Mouse (Mus musculus) heart, embryonic 13.5 days (tissue): ENCODE measurements around the gene Ms4a10. TPM values are rescaled to one million over a fixed set of nuclear protein-coding genes. Genes with fewer than 3 reads are reported as not detected.

Experiments
- ATAC-seq: fragments of 200-750 bp; cut with Nextera tagmentation; 2 replicates; pipeline ENCODE4 v1.8.0; 2017; ENCODE audit warnings: moderate TSS enrichment; ENCODE audit not compliant: insufficient number of reproducible peaks, low FRiP score, low TSS enrichment; ENCODE audit errors: extremely low read depth
- H3K27ac ChIP-seq: fragments of 300-500 bp; sonication (generic); replicated peaks from 2 replicates; pipeline ENCODE4 v1.5.1; 2015; ENCODE audit warnings: moderate library complexity, mild to moderate bottlenecking, inconsistent platforms
- H3K27me3 ChIP-seq: fragments of 300-500 bp; sonication (generic); replicated peaks from 2 replicates; pipeline ENCODE4 v1.6.1; 2015; ENCODE audit warnings: mild to moderate bottlenecking, inconsistent platforms
- H3K36me3 ChIP-seq: fragments of 300-500 bp; sonication (generic); 2 replicates; pipeline ENCODE4 v1.6.1; 2015; ENCODE audit warnings: mild to moderate bottlenecking, inconsistent platforms
- H3K4me1 ChIP-seq: fragments of 300-500 bp; sonication (generic); 2 replicates; pipeline ENCODE4 v1.6.1; 2015; ENCODE audit warnings: inconsistent platforms
- H3K4me2 ChIP-seq: fragments of 300-500 bp; sonication (generic); 2 replicates; pipeline ENCODE4 v1.6.1; 2015; ENCODE audit warnings: inconsistent platforms, mild to moderate bottlenecking, moderate library complexity
- H3K4me3 ChIP-seq: fragments of 300-500 bp; sonication (generic); 2 replicates; pipeline ENCODE4 v1.5.1; 2015; ENCODE audit warnings: moderate library complexity, mild to moderate bottlenecking, inconsistent platforms
- H3K9ac ChIP-seq: fragments of 300-500 bp; sonication (generic); 2 replicates; pipeline ENCODE4 v1.6.1; 2015; ENCODE audit warnings: inconsistent platforms, mild to moderate bottlenecking, moderate library complexity
- H3K9me3 ChIP-seq: fragments of 300-500 bp; sonication (generic); 2 replicates; pipeline ENCODE4 v1.6.1; 2016; ENCODE audit warnings: inconsistent platforms
- WGBS: fragments of 180-500 bp; shearing (Covaris S2); methylation state at CpG from one replicate; pipeline ENCODE4 v1.1.7; 2015; ENCODE audit warnings: mixed read lengths; 5-methylcytosine and 5-hydroxymethylcytosine counted together
- polyA plus RNA-seq: library from polyadenylated mRNA; unstranded; fragments of >200 nt; fragmentation: Nextera tagmentation; extraction: Ambion mirVana; gene quantifications from 2 replicates; pipeline ENCODE4 v1.2.1, GENCODE M21; 2015

The Ms4a10 gene
- polyA plus RNA-seq, 1 experiment from 2014 or later = 0.15 TPM

- Histone ChIP-seq H3K4me2 (no peak overlapping the region), H3K4me3 (no peak overlapping the region), H3K27me3 (peaks cover 8% of the 10 kb centered on the region), H3K4me1 (peaks cover 34% of the 10 kb centered on the region), H3K9me3 (no peaks in the 10 kb centered on the region), H3K36me3 (peaks cover 23% of the 10 kb centered on the region), H3K27ac (no peak overlapping the region), H3K9ac (no peak overlapping the region)
- ATAC-seq = no peak
- WGBS = 20% methylated on average over 3 of the region's 3 CpGs
These were observed 35.7 kb downstream of the Ms4a10 start for GRCm38 (mm10) chr19:10938771-10939170.

DNA sequence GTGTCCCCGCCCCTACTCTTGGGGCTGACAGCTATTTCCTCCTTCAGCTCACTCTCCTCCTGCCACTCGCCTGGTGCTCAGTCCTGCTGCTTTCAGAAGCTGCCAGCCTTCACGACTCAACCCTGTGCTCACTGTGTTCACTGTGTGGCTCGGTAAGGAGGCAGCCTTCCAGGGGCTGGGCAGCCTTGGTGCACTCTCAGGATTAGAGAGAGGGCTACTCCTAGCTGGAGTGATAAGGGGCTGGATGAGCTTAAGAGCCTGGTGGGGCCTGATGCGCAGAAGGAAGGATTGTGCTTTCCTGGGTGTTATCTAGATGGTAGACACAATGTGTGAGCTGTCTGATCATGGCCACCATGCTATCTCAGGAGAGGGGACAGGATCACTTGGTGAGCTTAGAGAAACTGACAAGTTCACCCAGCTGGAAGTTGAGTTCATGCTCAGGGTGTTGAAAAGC, 37.3 kb downstream of the Ms4a10 start, which contains the start of gene Ptgdr2:
Ptgdr2 (plus strand) TSS at position 51 of the 454 bp plus-strand sequence.
- Histone ChIP-seq H3K36me3 (peaks cover 6% of the 10 kb centered on the region), H3K27ac (no peak within 1 kb of the TSS), H3K27me3 (peaks cover 8% of the 10 kb centered on the region), H3K9me3 (no peaks in the 10 kb centered on the region), H3K4me1 (peaks cover 34% of the 10 kb centered on the region), H3K4me3 (no peak within 1 kb of the TSS), H3K9ac (0 out of 2 replicates have a peak within 1 kb of the TSS, but pooled peaks have one; percentile 1), H3K4me2 (no peak within 1 kb of the TSS)
- WGBS = 10% methylated on average over 5 of the region's 5 CpGs
- ATAC-seq = 0 out of 2 replicates have a peak, but pooled peaks have one; percentile 19

GRCm38 (mm10) chr19:10936077-10936476, 38.4 kb downstream of the Ms4a10 start:
- H3K27me3 ChIP-seq = peaks cover 8% of the 10 kb centered on the region
- H3K9ac ChIP-seq = no peak overlapping the region
- 86% methylated on average over 5 of the region's 5 CpGs for WGBS
- H3K36me3 ChIP-seq = no peaks in the 10 kb centered on the region
- no peak overlapping the region for H3K27ac ChIP-seq
- H3K9me3 ChIP-seq = no peaks in the 10 kb centered on the region
- H3K4me2 ChIP-seq = no peak overlapping the region
- no peak for ATAC-seq
- H3K4me1 ChIP-seq = peaks cover 31% of the 10 kb centered on the region
- H3K4me3 ChIP-seq = no peak overlapping the region

DNA sequence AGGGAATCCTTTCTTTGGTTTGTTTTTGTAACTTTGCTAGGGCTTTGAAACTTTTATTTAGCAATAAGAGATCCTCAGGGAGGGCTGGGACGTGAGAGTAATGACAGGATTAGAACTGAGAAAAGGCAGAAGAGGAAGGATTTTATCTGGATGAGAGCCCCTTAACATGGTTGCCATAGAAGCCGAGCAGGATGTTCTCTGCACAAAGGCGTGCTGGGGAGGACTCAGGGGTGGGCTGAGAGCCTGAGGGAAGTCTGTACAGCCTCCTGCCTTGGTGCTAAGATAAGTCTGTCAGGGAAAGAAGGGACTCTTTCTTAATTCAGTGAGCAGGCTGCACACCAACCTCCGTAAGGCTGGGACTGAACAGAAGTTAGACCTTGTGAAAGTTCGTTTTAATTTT, 39.4 kb downstream of the Ms4a10 start:
- no peaks in the 10 kb centered on the region for H3K9me3 ChIP-seq
- peaks cover 7% of the 10 kb centered on the region for H3K27me3 ChIP-seq
- peak overlapping the region; percentile 37 for H3K9ac ChIP-seq
- peaks cover 20% of the 10 kb centered on the region for H3K4me1 ChIP-seq
- H3K4me2 ChIP-seq = no peak overlapping the region
- no peaks in the 10 kb centered on the region for H3K36me3 ChIP-seq
- WGBS = 25% methylated on average over 5 of the region's 5 CpGs
- H3K27ac ChIP-seq = peak overlapping the region; percentile 48
- H3K4me3 ChIP-seq = no peak overlapping the region
- no peak for ATAC-seq

GRCm38 (mm10) chr19:10930641-10931040, 43.8 kb downstream of the Ms4a10 start:
- 51% methylated on average over 2 of the region's 2 CpGs for WGBS
- peaks cover 23% of the 10 kb centered on the region for H3K4me1 ChIP-seq
- ATAC-seq = no peak

GRCm38 (mm10) chr19:10926666-10927065, 47.8 kb downstream of the Ms4a10 start:
- no peaks in the 10 kb centered on the region for H3K36me3 ChIP-seq
- ATAC-seq = no peak
- 36% methylated on average over 4 of the region's 4 CpGs for WGBS
- no peaks in the 10 kb centered on the region for H3K27me3 ChIP-seq
- H3K9me3 ChIP-seq = no peaks in the 10 kb centered on the region
- H3K4me2 ChIP-seq = no peak overlapping the region
- peak overlapping the region; percentile 53 for H3K27ac ChIP-seq
- no peak overlapping the region for H3K4me3 ChIP-seq
- no peak overlapping the region for H3K9ac ChIP-seq
- peaks cover 16% of the 10 kb centered on the region for H3K4me1 ChIP-seq

More at GRCm38 (mm10) chr19:10930641-10931040, 43.8 kb downstream of the Ms4a10 start:
- H3K4me3 ChIP-seq = no peak overlapping the region
- no peaks in the 10 kb centered on the region for H3K9me3 ChIP-seq
- H3K36me3 ChIP-seq = no peaks in the 10 kb centered on the region
- no peaks in the 10 kb centered on the region for H3K27me3 ChIP-seq
- H3K27ac ChIP-seq = no peak overlapping the region
- H3K4me2 ChIP-seq = no peak overlapping the region
- no peak overlapping the region for H3K9ac ChIP-seq

- H3K27me3 ChIP-seq = no peaks in the 10 kb centered on the region
- no peak overlapping the region for H3K4me2 ChIP-seq
- WGBS = 55% methylated on average over 6 of the region's 6 CpGs
- H3K9me3 ChIP-seq = no peaks in the 10 kb centered on the region
- peaks cover 16% of the 10 kb centered on the region for H3K4me1 ChIP-seq
- no peak overlapping the region for H3K4me3 ChIP-seq
- no peak for ATAC-seq
- peak overlapping the region; percentile 51 for H3K27ac ChIP-seq
- no peak overlapping the region for H3K9ac ChIP-seq
- H3K36me3 ChIP-seq = no peaks in the 10 kb centered on the region
These were observed 48.3 kb downstream of the Ms4a10 start for GRCm38 (mm10) chr19:10926123-10926621.

- Histone ChIP-seq H3K27me3 (no peaks in the 10 kb centered on the region), H3K36me3 (no peaks in the 10 kb centered on the region), H3K27ac (no peak overlapping the region), H3K4me3 (no peak overlapping the region), H3K9me3 (no peaks in the 10 kb centered on the region), H3K4me1 (peaks cover 16% of the 10 kb centered on the region), H3K9ac (no peak overlapping the region), H3K4me2 (no peak overlapping the region)
- no peak for ATAC-seq
- WGBS = 44% methylated on average over 4 of the region's 4 CpGs
These were observed 50.2 kb downstream of the Ms4a10 start for GRCm38 (mm10) chr19:10924220-10924619.

DNA sequence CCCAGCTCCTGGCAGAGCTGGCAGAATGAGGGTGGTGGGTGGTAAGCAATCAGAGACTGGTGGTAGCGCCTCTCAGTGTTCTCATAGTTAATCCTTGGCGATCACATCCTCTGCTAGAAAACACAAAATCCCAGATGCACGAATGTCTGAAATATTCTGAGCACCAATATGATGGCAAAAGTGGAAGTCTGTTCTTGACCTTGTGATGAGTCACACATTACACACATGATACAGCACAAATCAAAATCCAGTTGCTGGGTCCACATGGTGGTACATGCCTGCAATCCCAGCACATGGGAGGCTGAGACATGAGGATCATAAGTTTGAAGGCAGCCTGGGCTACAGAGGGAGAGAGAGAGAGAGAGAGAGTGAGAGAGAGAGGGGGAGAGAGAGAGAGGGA, 53.4 kb downstream of the Ms4a10 start:
- ATAC-seq = no peak
- Histone ChIP-seq H3K4me2 (no peak overlapping the region), H3K4me1 (peaks cover 18% of the 10 kb centered on the region), H3K4me3 (no peak overlapping the region), H3K36me3 (no peaks in the 10 kb centered on the region), H3K27me3 (no peaks in the 10 kb centered on the region), H3K9me3 (no peaks in the 10 kb centered on the region), H3K9ac (no peak overlapping the region), H3K27ac (no peak overlapping the region)
- 73% methylated on average over 3 of the region's 3 CpGs for WGBS

GRCm38 (mm10) chr19:10920532-10920931, 53.9 kb downstream of the Ms4a10 start, which contains the start of gene Zp1:
Zp1 (minus strand) TSS chr19:10920632.
- Histone ChIP-seq H3K9me3 (no peaks in the 10 kb centered on the region), H3K4me2 (no peak within 1 kb of the TSS), H3K4me1 (peaks cover 15% of the 10 kb centered on the region), H3K9ac (no peak within 1 kb of the TSS), H3K36me3 (no peaks in the 10 kb centered on the region), H3K4me3 (no peak within 1 kb of the TSS), H3K27me3 (no peaks in the 10 kb centered on the region), H3K27ac (no peak within 1 kb of the TSS)
- no peak for ATAC-seq
- WGBS = 57% methylated on average over 2 of the region's 2 CpGs

- Histone ChIP-seq H3K27ac (no peak overlapping the region), H3K36me3 (no peaks in the 10 kb centered on the region)
- 83% methylated on average over 10 of the region's 10 CpGs for WGBS
These were observed 56.0 kb downstream of the Ms4a10 start for GRCm38 (mm10) chr19:10918321-10918991.

GRCm38 (mm10) chr19:10916506-10916905, 58.0 kb downstream of the Ms4a10 start:
- WGBS = 41% methylated on average over 5 of the region's 5 CpGs
- Histone ChIP-seq H3K4me1 (peaks cover 38% of the 10 kb centered on the region), H3K4me3 (no peak overlapping the region), H3K27me3 (no peaks in the 10 kb centered on the region), H3K9ac (no peak overlapping the region), H3K9me3 (no peaks in the 10 kb centered on the region), H3K36me3 (no peaks in the 10 kb centered on the region), H3K4me2 (no peak overlapping the region), H3K27ac (no peak overlapping the region)
- ATAC-seq = no peak

More at GRCm38 (mm10) chr19:10918321-10918991, 56.0 kb downstream of the Ms4a10 start:
- ATAC-seq = no peak
- H3K9me3 ChIP-seq = no peaks in the 10 kb centered on the region
- no peaks in the 10 kb centered on the region for H3K27me3 ChIP-seq
- H3K9ac ChIP-seq = no peak overlapping the region
- H3K4me1 ChIP-seq = peaks cover 26% of the 10 kb centered on the region
- H3K4me2 ChIP-seq = no peak overlapping the region
- H3K4me3 ChIP-seq = no peak overlapping the region
